Mouse (Mus musculus) thymus, adult 18-20 months (tissue): Measurements from ENCODE around the gene Atad2b.
"Not testable (repeated sequence)": the region's sequence is repeated elsewhere in the genome, so short reads cannot be mapped to it uniquely, and the experiment has no call there.

Source experiments
- DNase-seq, 2 experiments: peaks; one replicate each; pipeline ENCODE4 v3.0.0; 2022; ENCODE audit warnings: mixed read lengths in 2 of 2

Atad2b gene

DNA sequence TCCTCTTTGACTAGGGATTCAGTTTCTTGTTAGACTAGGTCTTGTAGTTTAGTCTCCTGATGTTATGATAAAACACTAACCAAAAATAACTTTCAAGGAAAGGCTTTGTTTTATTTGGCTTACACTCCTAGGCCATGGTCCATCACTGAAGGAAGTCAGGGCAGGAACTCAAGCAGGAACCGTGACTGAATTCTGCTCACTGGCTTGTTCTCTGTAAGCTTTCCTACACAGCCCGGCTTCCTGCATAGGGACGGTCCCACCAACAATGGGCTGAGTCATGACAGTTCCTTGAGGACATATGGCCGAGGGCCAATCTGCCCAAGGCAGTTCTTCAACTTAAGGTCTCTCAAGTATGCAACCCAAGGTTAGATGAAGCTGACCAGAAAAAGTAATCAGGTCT lies 5.4 kb upstream of the Atad2b start:
- no peak for DNase-seq

DNA sequence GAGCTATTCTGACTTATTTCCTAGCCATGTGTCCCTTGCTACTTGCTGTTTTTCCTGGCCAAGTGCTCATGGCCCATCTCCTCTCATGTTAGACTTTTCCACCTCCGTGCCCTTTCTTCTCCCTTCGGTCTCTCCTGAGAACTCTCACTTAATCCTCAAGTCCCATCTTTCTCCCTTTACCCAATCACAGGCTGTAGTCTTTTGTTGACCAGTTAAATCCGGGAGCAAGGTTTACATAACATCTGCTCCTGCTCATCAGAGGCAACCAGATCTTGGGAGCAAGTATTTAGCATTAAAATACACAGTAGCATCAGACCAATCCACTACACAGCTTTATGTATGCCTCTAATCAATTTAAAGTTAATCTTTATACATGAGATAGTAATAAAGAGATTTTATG lies 2.7 kb upstream of the Atad2b start:
- DNase-seq, result no peak

DNA sequence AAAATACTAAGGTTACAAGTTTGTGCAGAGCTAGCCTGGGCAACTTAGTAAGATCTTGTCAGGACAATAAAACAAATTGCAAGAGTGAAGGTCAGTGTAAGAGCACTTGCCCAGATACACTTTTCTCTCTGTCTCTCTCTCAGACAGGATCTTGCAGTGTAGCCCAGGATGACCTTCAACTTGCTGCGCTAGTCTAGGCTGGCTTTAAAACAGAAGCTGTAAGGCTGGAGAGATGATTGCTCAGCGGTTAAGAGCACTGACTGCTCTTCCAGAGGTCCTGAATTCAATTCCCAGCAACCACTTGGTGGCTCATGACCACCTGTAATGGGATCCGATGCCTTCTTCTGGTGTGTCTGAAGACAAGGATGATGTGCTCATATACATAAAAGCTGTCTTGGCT lies 2.2 kb upstream of the Atad2b start:
- DNase-seq, result no peak

DNA sequence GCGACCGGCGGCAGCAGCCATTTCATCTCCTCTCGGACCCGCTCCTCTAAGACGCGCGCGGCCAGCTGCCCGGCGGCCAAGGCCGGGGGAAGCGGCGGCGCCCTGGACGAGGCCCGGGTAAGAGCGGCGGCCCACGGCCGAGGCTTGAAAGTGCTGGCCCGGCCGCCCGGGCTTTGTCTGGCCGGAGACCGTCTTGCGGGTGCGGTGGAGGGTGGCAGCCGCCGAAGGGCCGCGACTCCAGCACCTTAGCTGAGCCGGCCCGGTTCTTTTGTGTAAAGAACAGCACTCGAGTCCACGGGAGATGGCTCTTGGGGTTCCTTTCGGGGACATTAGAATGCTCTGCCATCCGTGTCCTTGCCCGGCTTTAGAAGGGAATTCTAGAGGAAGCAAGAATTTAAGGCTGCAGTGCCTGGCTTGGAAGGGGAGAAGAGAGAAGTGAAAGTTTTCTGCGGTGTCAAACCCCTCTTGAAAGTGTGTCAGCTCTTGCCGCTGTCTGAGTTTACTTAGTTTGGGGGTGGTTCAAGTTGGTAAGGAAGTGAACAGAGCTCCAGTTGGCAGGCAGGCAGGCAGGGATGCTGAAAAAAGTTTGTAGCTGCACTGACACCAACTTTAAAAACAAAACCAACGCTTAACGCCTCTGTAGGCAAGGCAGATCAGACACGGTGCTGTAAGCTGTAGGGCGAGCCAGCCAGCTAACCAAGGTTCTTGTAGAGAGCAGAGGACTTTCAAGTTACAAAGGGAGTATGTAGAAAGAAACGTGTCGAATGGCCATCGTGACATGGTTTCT lies 845 bp downstream of the Atad2b start:
- DNase-seq, result peak; percentile 40 to 71

DNA sequence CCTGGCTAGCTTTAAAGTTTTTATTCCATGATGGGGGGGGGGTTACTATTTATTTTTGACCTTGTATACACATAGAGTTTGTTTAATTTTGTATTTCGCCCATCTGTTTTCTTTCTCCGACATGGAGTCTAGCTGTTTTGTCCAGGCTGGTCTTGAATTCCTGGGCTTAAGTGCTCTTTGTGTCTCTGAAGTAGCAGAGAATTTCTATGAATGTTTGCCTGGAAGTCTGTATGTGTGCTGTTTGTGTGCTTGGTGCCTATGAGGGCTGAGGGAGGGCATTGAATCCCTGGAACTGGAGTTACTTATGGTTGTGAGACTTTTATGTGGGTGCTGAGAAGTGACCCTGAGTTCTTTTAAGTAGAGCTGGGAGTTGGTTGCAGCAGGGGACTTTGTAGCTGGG lies 11.0 kb downstream of the Atad2b start:
- no peak for DNase-seq

DNA sequence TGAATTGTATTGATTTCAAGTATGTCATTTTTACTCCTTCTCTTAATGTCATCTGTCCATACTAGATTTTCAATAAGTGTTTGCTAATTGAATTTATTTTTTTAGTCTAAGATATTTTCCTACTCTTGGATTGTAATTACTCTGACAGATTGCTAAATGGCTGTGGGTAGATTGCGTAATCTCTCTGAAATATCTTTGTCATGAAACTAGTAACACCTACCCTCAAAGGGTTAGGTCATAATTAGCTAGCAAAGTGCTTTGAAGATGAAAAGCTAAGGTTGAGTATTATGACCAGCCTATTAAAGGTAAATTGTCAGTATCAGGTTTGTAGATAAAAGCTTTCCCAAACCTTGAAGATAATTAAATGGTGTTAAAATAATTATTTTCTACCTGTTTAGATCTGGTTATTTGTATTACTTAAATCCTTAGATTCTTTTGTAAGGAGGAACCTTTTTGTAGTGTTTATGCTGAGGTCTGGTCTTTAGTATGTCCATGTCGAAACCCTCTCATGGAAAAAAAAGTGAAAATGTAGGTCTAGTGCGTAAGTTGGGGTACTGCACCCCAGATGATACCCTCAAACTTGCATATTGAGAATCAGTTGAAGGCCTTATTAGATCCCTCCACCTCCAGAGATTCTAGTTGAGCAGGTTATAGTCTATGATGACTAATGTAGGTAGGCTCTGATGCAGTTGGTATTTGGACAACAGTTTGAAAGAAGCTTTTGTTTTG lies 13.8 kb downstream of the Atad2b start:
- no peak for DNase-seq

DNA sequence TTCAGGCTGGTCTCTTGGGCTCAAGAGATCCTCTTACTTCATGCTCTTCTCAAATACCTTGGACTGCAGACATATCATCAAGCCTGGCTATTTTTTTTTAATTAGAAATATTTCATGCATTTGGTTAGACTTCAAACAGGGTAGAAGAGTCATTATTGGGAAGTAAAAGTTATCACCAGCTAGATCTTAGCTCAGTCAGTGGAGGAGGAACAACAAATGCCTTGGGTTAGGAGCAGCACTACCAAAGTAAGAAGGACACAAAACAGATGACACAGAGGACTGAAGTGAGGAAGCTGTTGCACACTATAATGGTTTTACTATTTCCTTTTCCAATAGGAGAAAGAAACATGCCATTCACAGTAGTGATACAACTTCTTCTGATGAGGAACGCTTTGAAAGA lies 35.1 kb downstream of the Atad2b start:
- DNase-seq, result no peak

DNA sequence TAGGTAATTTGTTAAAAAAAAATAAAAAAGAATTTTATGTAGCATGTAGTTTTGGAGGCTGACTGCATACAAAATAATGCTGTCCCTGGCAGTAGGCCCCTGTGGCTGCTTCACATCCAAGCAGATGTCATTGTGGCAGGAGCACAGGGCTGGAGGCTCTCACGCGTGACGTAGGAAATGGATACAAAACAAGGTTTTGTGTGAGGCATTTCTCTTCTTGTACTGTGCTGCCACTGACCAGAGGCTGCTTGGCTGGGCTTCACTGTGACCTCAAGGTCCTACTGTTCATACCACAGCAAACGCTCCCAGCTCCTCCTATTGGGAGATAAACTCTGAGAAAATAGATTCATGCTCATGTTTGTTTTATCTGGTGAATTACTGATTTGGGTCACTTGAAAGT lies 36.0 kb downstream of the Atad2b start:
- no peak for DNase-seq

DNA sequence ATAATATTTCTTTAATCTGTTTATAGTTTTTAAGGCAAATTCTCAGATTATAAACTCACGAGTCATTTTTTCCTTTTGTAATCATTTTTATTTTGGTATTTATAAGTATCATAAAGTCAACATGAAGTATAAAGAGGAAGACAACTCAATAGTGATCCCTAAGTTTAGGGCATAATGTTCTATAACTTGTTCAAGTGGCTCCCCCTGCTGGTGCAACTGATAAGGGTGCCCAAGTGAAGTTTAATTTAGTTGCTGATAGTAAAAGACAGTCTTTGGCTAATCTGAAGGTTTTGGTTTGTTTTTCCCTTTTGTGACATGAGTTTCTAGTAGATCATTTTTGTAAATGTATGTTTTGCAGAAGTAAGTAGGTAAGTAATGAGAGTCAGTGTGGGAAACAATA lies 55.8 kb downstream of the Atad2b start:
- DNase-seq, result peak; percentile 19 to 42

DNA sequence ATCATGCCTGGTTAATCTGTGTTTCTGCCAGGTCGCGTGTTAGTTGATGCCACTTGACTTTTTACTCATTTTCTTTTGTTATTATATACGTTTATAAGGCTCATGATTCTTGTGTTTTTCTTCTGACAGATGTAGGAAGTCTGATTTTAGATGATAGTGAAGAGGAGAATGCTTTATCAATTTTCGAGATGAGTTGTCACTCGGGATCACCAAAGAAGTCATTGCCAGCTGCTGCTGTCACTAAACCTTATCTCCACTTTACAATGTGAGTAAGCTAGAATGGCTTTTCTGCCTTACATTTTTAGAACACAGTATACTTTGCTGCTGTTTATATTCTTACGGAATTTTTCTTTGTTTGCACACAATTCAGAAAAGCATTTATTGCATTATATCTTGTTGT lies 61.2 kb downstream of the Atad2b start:
- DNase-seq, result no peak

DNA sequence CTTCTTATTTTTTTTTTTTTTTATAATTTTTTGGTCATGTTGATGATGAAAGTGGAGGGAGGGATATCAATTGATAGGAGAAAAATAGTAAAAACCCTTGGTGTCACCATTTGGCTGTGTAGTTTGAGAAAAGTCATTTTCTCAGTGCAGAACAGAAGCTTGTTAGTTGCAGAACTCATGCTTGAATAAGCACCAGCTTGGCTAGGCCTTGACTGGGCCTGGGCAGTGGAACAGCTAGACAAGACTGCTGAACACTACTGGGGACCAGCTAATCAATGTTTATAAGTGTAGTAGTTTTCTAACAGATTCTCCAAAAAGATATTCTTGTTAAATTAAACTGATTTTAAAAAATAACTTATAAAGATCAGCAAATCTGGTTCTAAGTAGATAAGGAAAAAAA lies 79.8 kb downstream of the Atad2b start:
- DNase-seq, result no peak

DNA sequence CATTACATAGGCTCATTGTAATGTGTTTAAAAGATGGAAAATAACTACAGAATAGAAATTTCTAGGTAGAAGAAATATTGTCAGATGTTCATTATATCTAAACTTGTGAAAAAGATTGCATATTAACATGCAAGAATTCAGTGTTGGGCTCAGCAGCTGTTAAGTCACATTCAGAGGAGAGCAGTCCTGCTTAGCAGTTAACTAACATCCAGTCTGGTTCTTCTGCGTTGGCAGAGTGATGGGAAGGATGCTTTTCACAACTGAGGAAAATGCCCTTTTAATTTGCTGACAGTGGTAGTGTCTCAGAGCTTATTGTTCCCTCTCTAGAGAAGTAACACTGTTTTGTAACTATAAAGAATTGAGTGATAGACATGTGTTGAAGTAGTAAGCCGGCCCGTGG lies 88.2 kb downstream of the Atad2b start:
- DNase-seq, result no peak

DNA sequence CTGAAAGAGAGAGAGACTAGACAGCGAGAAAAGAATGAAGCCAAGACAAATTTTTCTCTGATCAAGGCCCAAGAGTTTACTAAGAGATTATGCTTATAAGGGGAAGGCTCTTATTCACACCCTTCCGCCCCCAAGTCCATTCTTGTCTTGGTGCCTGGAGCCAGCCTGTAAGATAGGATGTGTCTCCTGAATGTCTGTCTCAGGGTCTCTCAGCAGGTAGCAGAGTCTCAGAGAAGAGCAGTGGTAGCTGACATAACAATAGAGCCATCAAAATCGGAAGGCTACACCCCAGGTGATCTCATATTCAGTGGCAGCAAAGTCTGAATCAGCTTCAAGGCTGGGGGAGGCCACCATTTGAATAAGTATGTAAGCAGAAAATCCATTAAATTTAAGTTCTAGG lies 88.6 kb downstream of the Atad2b start:
- not testable (repeated sequence) for DNase-seq

DNA sequence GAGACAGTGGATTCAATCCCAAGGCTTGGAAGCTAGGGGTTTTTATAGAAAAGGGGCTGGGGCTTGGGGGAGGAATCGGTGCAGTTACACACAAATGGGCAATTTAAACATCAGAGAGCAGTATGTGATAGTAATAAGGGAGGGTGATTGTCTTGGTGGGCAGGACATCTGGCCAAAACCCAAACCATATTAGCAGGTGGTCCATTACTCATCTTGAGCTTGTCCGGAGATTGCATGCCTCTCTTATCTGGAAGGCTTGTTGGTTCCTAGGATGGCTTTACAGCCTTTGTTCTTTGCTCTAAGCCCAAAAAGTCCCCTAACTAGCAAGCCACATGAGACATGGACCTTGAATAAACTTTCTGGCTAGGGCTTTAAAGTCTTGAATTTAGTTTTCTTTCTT lies 91.5 kb downstream of the Atad2b start:
- DNase-seq, result not testable (repeated sequence)

DNA sequence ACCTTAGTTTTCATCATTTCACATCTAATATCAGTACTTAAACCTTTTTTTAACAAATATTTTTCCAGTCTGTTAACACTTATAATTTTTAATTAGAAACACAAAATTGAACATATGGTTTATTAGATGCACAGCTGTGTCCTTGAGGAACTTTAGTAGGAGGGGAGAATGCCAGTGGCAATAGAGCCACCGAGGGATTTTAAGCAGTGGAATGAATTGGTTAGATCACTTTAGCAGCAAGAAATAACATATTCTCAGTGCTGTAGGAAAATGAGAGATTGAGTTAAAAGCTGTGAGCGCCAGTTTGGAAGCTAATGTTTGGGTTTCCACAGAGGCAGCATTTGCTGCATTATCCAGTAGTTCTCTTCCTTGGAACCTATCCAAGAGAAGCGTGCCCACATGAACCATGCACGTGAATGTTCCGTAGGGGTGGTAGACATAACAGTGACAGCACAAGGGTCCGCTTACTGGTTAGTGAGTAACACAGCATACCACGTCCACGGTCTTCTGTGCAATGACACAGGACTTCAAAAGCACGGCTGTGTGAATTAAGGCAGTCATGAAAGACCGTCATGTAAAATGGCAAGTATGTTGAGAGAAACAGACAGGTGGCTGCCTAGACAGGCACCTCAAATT lies 108.2 kb downstream of the Atad2b start:
- no peak for DNase-seq

DNA sequence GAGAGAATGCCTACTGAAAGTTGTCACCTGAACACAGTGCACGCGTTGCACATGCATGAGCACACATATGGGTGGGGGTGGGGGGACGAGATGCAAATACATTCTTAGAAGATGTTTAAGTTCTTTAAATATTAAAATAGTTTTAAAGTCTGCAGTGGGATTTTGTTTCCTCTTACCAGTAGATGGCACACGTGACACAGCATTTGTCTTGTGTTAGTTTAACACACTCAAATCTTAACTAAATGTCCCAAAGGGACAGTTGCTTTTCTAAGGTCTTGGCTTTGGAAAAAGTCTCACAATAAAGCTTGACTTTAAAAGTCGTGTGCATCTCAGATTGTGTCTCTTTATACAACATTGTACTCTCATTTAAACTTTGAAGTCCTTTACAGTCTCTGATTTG lies 111.9 kb downstream of the Atad2b start:
- DNase-seq, result no peak

DNA sequence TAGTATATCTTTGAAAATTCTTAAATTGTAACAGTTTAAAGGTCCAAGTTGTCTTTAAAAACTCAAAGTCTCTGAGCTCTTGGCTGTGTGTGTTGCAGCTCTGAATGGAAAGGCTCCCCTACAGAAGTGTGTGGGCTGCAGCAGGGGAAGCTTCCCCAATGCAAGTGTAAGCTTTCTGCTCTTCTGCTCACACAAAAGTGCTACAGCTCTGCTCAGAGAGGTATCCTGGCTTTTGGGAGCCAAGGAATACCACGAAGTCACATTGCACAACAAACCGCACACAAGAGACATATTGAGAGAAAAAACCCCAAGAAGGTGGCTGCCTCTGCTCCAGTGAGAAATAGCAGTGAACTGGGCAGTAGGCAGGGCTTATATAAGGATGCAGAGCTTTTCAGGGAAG lies 120.9 kb downstream of the Atad2b start:
- DNase-seq, result no peak

DNA sequence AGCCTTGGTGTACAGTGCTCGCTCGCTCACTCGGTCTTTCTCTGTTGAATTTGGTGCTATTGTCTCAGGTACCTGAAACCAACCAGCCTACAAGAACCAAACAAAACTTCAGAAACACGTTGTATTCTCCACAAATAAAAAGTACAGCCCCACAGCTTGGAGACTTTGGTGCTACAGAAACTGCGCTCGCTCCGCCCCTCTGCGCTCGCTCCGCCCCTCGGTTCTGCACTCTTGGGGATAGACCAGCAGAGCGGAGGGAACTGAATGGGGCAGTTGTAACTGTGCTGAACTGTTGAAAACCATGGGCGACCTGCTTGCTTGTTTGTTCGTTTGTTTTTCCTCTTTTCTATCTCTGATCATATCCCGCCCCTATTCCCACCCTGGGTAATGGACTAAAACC lies 127.0 kb downstream of the Atad2b start:
- no peak for DNase-seq

DNA sequence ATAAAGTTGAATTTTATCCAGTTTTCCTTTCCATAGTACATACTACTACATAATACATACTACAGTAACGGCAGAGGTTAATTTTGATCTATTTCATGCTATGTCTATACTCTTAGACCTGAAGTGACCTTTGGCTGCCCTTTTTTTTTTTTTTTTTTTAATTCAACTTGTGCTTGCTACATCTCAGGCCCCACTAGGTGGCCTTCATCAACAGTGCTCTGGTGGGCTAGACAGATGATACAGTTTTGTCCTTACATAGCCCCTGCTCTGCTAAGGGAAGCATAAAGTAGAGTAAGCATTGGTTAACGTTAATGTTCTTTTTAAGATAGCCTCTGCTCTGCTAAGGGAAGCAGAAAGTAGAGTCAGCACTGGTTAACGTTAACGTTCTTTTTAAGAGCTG lies 131.0 kb downstream of the Atad2b start:
- DNase-seq, result no peak

DNA sequence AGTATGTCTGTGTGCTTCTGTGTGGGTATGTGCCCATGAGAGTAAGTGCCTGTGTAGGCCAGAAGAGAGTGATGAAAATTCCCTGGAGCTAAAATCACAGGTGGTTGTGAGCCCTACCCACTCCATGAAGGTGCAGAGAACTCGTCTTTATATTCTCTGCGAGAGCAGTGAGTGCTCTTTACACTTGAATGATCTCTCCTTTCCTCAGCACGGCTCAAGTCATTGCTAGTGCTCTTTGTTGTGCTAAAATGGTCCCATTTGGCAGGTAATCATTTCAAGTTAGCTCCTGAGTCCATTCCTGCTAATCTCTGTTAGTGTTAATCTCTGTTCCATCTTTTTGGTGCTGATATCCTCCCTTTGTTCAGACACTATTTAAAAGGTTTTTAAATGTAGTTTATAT lies 150.4 kb downstream of the Atad2b start:
- DNase-seq, result no peak

DNA sequence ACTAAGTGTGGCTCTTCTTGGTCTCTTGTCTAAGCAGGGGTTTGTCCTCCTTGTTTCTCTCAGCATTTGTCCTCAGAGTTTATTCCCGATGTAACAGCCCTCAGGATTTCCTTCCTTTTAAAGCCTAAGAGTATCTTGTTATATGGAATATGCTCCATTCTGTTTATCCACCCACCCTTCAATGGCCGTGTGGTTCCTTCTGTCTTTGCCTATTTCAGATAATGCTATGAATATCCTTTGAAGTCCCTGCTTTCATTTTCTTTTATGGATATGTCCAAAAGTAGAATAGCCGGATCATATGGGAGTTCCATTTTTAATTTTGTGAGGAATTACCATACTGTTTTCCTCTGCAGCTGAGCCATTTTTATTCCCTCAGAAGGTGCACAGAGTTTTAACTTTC lies 153.0 kb downstream of the Atad2b start:
- DNase-seq, result no peak

DNA sequence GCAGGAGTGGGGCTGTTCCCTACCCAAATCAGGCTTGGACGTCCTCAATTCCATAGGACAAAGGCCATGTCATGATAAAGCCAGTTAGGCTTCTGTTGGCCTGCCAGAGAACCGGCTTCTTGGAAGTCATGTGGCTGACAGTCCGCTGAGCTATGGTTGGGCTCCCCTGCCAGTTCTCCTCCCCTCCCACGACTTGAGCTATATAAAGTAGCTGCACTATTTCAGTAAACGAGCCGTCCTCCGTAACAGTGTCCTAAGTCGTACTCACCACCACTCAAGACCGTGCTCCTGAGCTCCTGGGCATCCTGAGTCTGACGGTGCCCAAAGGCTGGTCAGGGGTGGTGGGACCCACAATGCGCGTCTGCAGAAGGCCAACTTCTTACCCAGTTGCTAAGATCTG lies 156.0 kb downstream of the Atad2b start:
- DNase-seq, result no peak

DNA sequence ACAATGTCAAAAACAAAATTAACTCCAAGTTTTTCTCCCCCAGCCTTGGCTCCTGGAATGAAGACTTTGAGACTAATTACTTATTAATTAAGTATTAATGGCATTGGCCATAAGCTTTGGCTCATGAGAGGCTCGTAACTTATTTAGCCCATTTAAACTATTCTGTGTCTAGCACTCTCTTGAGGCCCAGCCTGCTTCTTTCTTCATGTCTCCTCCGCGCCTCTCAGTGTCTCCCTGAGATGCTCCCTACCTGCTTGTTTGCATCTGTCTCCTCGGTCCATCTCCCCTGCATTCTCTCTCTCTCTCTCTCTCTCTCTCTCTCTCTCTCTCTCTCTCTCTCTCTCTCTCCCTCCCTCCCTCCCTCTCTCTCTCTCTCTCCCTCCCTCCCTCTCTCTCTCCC lies 164.3 kb downstream of the Atad2b start:
- no peak for DNase-seq

DNA sequence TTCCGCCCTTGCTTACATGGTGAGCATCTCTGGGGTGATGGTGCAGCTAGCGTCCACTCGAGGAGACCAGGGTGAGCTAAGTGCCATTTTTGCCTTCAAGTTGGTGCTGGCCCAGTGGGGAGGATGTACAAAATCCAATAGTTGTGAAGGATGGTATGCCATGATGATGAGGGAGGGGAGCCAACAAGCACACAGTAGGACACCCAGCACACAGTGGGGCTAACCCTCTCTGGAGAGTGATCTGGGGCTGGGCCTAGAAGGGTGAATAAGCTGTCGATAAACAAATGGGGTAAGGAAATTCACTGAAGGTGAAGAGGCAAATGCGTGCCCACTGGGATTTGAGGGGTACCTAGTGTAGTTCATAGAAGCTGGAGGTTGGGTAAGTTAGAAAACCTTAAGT lies 167.6 kb downstream of the Atad2b start:
- DNase-seq, result no peak
